Mouse (Mus musculus): ENCODE measurements around the gene Fbxo44. TPM values are rescaled to one million over a fixed set of nuclear protein-coding genes. Genes with fewer than 3 reads are reported as not detected.
"Not testable (repeated sequence)": the region's sequence is repeated elsewhere in the genome, so short reads cannot be mapped to it uniquely, and the experiment has no call there.

The Fbxo44 gene
- 20.4 and 24.8 TPM in 2 replicates for polyA plus RNA-seq (2014; fragmentation: Nextera tagmentation; extraction: Ambion mirVana)

GRCm38 (mm10) chr4:148160436-148161390 lies at the start of gene Fbxo44, which contains the start of gene Fbxo2:
Gene Fbxo44 (minus strand): TSS chr4:148160482.
Gene Fbxo2 (plus strand): TSS chr4:148160621.
- peak; percentile 39; the same call in 1 of the 2 replicates for ATAC-seq (replicated peaks; ENCODE audit: insufficient number of reproducible peaks, low FRiP score, low TSS enrichment)
- Histone ChIP-seq H3K27ac (ENCODE audit: low read depth, low read length) (peak within 1 kb of the TSS; percentile 37; the same call in 1 of the 2 replicates), H3K9ac (ENCODE audit: low read depth, low read length) (peak within 1 kb of the TSS; percentile 75), H3K4me3 (ENCODE audit: low read depth, low read length) (peak within 1 kb of the TSS; percentile 51), H3K36me3 (ENCODE audit: control insufficient read depth, insufficient read depth, low read length) (no peaks in the 10 kb centered on the region), H3K4me1 (ENCODE audit: control insufficient read depth, insufficient read depth, low read length) (peaks cover 22% of the 10 kb centered on the region), H3K4me2 (peak within 1 kb of the TSS; percentile 83), H3K27me3 (ENCODE audit: control insufficient read depth, insufficient read depth, low read length) (peaks cover 61% of the 10 kb centered on the region), H3K9me3 (replicated peaks; ENCODE audit: control insufficient read depth, low read length) (no peaks in the 10 kb centered on the region)
- WGBS (ENCODE audit: insufficient replicate concordance): 2% methylated on average over 43 of the region's 43 CpGs

GRCm38 (mm10) chr4:148204873-148205232 lies 44.6 kb upstream of the Fbxo44 start:
- H3K27me3 ChIP-seq (ENCODE audit: control insufficient read depth, insufficient read depth, low read length): peaks cover 4% of the 10 kb centered on the region
- peak overlapping the region; percentile 44 for H3K4me2 ChIP-seq
- no peak for ATAC-seq (replicated peaks; ENCODE audit: insufficient number of reproducible peaks, low FRiP score, low TSS enrichment)
- WGBS (ENCODE audit: insufficient replicate concordance): 62% methylated on average over 6 of the region's 6 CpGs
- no peaks in the 10 kb centered on the region for H3K9me3 ChIP-seq (replicated peaks; ENCODE audit: control insufficient read depth, low read length)
- peak overlapping the region; percentile 85 for H3K27ac ChIP-seq (ENCODE audit: low read depth, low read length)
- no peak overlapping the region for H3K9ac ChIP-seq (ENCODE audit: low read depth, low read length)
- no peaks in the 10 kb centered on the region for H3K36me3 ChIP-seq (ENCODE audit: control insufficient read depth, insufficient read depth, low read length)
- H3K4me1 ChIP-seq (ENCODE audit: control insufficient read depth, insufficient read depth, low read length): no peaks in the 10 kb centered on the region
- H3K4me3 ChIP-seq (ENCODE audit: low read depth, low read length): no peak overlapping the region

DNA sequence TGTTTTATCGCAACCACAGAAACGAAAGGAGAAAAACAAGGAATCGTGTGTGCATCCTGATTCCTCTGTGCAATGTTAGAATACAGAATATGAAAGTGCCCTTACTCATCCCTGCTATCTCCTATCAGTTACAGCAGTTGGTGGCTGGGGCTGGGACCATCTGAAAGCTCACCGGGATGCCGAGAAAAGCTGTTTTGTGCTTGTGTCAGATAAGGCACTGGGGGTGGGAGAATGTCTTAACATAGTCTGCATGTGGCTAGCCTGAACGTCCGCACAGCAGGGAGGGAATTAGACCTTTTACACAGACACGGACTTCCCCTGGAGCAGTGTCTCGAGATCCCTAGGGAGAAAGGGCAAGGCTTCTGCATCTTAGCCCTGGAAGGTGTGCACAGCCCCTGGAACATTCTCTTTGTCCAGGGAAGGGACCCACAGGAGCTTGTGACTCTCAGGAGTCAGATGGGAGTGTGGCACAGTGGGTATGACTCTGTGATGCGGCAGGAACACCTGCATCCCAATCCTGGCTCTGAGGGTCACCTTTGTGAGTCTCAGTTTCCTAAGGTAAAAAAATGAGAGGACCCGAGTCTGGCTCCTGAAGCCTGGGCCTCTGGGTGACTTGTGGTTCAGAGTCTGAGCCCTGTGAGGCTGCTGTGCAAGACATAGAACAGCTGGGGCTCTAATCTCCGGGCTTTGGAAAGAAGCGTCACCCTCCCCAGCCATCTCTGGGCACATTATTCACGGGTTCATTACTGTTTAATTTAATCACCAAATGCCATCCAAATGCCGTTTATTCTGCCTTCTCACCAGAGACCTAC lies 44.0 kb upstream of the Fbxo44 start:
- Histone ChIP-seq H3K27me3 (ENCODE audit: control insufficient read depth, insufficient read depth, low read length) (peaks cover 5% of the 10 kb centered on the region), H3K4me2 (peak overlapping the region; percentile 44), H3K27ac (ENCODE audit: low read depth, low read length) (peak overlapping the region; percentile 85), H3K9ac (ENCODE audit: low read depth, low read length) (0 out of 2 replicates have a peak overlapping the region, but pooled peaks have one; percentile 34), H3K36me3 (ENCODE audit: control insufficient read depth, insufficient read depth, low read length) (no peaks in the 10 kb centered on the region), H3K4me3 (ENCODE audit: low read depth, low read length) (no peak overlapping the region), H3K9me3 (replicated peaks; ENCODE audit: control insufficient read depth, low read length) (no peaks in the 10 kb centered on the region), H3K4me1 (ENCODE audit: control insufficient read depth, insufficient read depth, low read length) (no peaks in the 10 kb centered on the region)
- ATAC-seq (replicated peaks; ENCODE audit: insufficient number of reproducible peaks, low FRiP score, low TSS enrichment): peak; percentile 90
- 45% methylated on average over 15 of the region's 15 CpGs for WGBS (ENCODE audit: insufficient replicate concordance)

GRCm38 (mm10) chr4:148203557-148203956 lies 43.3 kb upstream of the Fbxo44 start:
- no peaks in the 10 kb centered on the region for H3K9me3 ChIP-seq (replicated peaks; ENCODE audit: control insufficient read depth, low read length)
- 85% methylated on average over 2 of the region's 2 CpGs for WGBS (ENCODE audit: insufficient replicate concordance)
- peak overlapping the region; percentile 12; the same call in 1 of the 2 replicates for H3K4me2 ChIP-seq
- peaks cover 11% of the 10 kb centered on the region for H3K27me3 ChIP-seq (ENCODE audit: control insufficient read depth, insufficient read depth, low read length)
- H3K4me3 ChIP-seq (ENCODE audit: low read depth, low read length): no peak overlapping the region
- H3K27ac ChIP-seq (ENCODE audit: low read depth, low read length): peak overlapping the region; percentile 74
- H3K36me3 ChIP-seq (ENCODE audit: control insufficient read depth, insufficient read depth, low read length): no peaks in the 10 kb centered on the region
- ATAC-seq (replicated peaks; ENCODE audit: insufficient number of reproducible peaks, low FRiP score, low TSS enrichment): no peak; the same call in 1 of the 2 replicates
- H3K4me1 ChIP-seq (ENCODE audit: control insufficient read depth, insufficient read depth, low read length): no peaks in the 10 kb centered on the region
- H3K9ac ChIP-seq (ENCODE audit: low read depth, low read length): no peak overlapping the region

GRCm38 (mm10) chr4:148198721-148199120 lies 38.4 kb upstream of the Fbxo44 start:
- no peaks in the 10 kb centered on the region for H3K9me3 ChIP-seq (replicated peaks; ENCODE audit: control insufficient read depth, low read length)
- WGBS (ENCODE audit: insufficient replicate concordance): 53% methylated on average over 10 of the region's 10 CpGs

DNA sequence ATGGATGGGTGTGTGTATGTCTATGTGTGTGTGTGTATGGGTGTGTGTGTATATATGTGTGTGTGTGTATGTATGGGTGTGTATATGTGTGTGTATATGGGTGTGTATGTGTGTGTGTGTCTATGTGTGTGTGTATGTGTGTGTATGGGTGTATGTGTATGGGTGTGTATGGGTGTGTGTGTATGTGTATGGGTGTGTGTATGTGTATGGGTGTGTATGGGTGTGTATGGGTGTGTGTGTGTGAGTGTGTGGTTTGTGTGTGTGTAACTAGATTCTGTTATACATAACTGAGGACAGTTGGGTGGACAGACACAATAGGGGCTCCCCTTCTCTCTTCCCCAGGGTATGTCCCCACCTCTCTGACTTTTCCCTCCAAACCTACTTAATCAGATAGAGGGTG lies 34.1 kb upstream of the Fbxo44 start:
- H3K27ac ChIP-seq (ENCODE audit: low read depth, low read length): no peak overlapping the region
- no peaks in the 10 kb centered on the region for H3K9me3 ChIP-seq (replicated peaks; ENCODE audit: control insufficient read depth, low read length)
- no peaks in the 10 kb centered on the region for H3K36me3 ChIP-seq (ENCODE audit: control insufficient read depth, insufficient read depth, low read length)
- no peak overlapping the region for H3K4me2 ChIP-seq
- H3K9ac ChIP-seq (ENCODE audit: low read depth, low read length): no peak overlapping the region
- peaks cover 7% of the 10 kb centered on the region for H3K27me3 ChIP-seq (ENCODE audit: control insufficient read depth, insufficient read depth, low read length)
- H3K4me3 ChIP-seq (ENCODE audit: low read depth, low read length): no peak overlapping the region
- no peak; the same call in 1 of the 2 replicates for ATAC-seq (replicated peaks; ENCODE audit: insufficient number of reproducible peaks, low FRiP score, low TSS enrichment)
- no peaks in the 10 kb centered on the region for H3K4me1 ChIP-seq (ENCODE audit: control insufficient read depth, insufficient read depth, low read length)

More at GRCm38 (mm10) chr4:148198721-148199120, 38.4 kb upstream of the Fbxo44 start:
- Histone ChIP-seq H3K27me3 (ENCODE audit: control insufficient read depth, insufficient read depth, low read length) (peaks cover 7% of the 10 kb centered on the region), H3K4me3 (ENCODE audit: low read depth, low read length) (no peak overlapping the region), H3K4me1 (ENCODE audit: control insufficient read depth, insufficient read depth, low read length) (no peaks in the 10 kb centered on the region), H3K4me2 (no peak overlapping the region), H3K36me3 (ENCODE audit: control insufficient read depth, insufficient read depth, low read length) (no peaks in the 10 kb centered on the region), H3K27ac (ENCODE audit: low read depth, low read length) (no peak overlapping the region), H3K9ac (ENCODE audit: low read depth, low read length) (no peak overlapping the region)
- ATAC-seq (replicated peaks; ENCODE audit: insufficient number of reproducible peaks, low FRiP score, low TSS enrichment): no peak

GRCm38 (mm10) chr4:148192707-148193245 lies 32.5 kb upstream of the Fbxo44 start:
- no peak for ATAC-seq (replicated peaks; ENCODE audit: insufficient number of reproducible peaks, low FRiP score, low TSS enrichment)
- H3K4me1 ChIP-seq (ENCODE audit: control insufficient read depth, insufficient read depth, low read length): no peaks in the 10 kb centered on the region
- 27% methylated on average over 11 of the region's 11 CpGs for WGBS (ENCODE audit: insufficient replicate concordance)
- H3K27me3 ChIP-seq (ENCODE audit: control insufficient read depth, insufficient read depth, low read length): no peaks in the 10 kb centered on the region
- no peaks in the 10 kb centered on the region for H3K9me3 ChIP-seq (replicated peaks; ENCODE audit: control insufficient read depth, low read length)
- no peak overlapping the region for H3K9ac ChIP-seq (ENCODE audit: low read depth, low read length)
- no peaks in the 10 kb centered on the region for H3K36me3 ChIP-seq (ENCODE audit: control insufficient read depth, insufficient read depth, low read length)
- no peak overlapping the region for H3K27ac ChIP-seq (ENCODE audit: low read depth, low read length)
- no peak overlapping the region for H3K4me3 ChIP-seq (ENCODE audit: low read depth, low read length)
- no peak overlapping the region for H3K4me2 ChIP-seq

GRCm38 (mm10) chr4:148188767-148189166 lies 28.5 kb upstream of the Fbxo44 start:
- not testable (repeated sequence) for ATAC-seq (replicated peaks; ENCODE audit: insufficient number of reproducible peaks, low FRiP score, low TSS enrichment); H3K4me2 ChIP-seq; H3K9ac ChIP-seq (ENCODE audit: low read depth, low read length); H3K9me3 ChIP-seq (replicated peaks; ENCODE audit: control insufficient read depth, low read length); H3K4me3 ChIP-seq (ENCODE audit: low read depth, low read length); H3K27me3 ChIP-seq (ENCODE audit: control insufficient read depth, insufficient read depth, low read length); H3K4me1 ChIP-seq (ENCODE audit: control insufficient read depth, insufficient read depth, low read length); H3K27ac ChIP-seq (ENCODE audit: low read depth, low read length); H3K36me3 ChIP-seq (ENCODE audit: control insufficient read depth, insufficient read depth, low read length)
- 69% methylated on average over 1 of the region's 1 CpGs for WGBS (ENCODE audit: insufficient replicate concordance)
